Mouse (Mus musculus) midbrain, embryonic 11.5 days (tissue): ENCODE data around the gene AC170998.1. TPM values are rescaled to one million over a fixed set of nuclear protein-coding genes. Genes with fewer than 3 reads are reported as not detected.

Experiments
- ATAC-seq: fragments of 200-750 bp; cut with Nextera tagmentation; 2 replicates; pipeline ENCODE4 v1.8.0; 2017; ENCODE audit warnings: moderate TSS enrichment, moderate library complexity; ENCODE audit not compliant: low FRiP score
- DNase-seq: peaks from one replicate; pipeline ENCODE4 v3.0.0; 2015; ENCODE audit warnings: low spot score; ENCODE audit errors: missing footprints
- H3K27ac ChIP-seq: fragments of 300-500 bp; sonication (generic); 2 replicates; pipeline ENCODE4 v1.5.1; 2014; ENCODE audit warnings: low read depth, low read length
- H3K27me3 ChIP-seq: fragments of 300-500 bp; sonication (generic); 2 replicates; pipeline ENCODE4 v1.6.1; 2014; ENCODE audit warnings: mild to moderate bottlenecking, low read length, moderate library complexity, mixed read lengths; ENCODE audit not compliant: control insufficient read depth, insufficient read depth
- H3K36me3 ChIP-seq: fragments of 300-500 bp; sonication (generic); 2 replicates; pipeline ENCODE4 v1.6.1; 2014; ENCODE audit warnings: mild to moderate bottlenecking, low read length, moderate library complexity, mixed read lengths; ENCODE audit not compliant: control insufficient read depth, insufficient read depth
- H3K4me1 ChIP-seq: fragments of 300-500 bp; sonication (generic); 2 replicates; pipeline ENCODE4 v1.6.1; 2014; ENCODE audit warnings: low read length; ENCODE audit not compliant: control insufficient read depth, insufficient read depth
- H3K4me2 ChIP-seq: fragments of 300-500 bp; sonication (generic); 2 replicates; pipeline ENCODE4 v1.6.1; 2014; ENCODE audit warnings: mild to moderate bottlenecking, moderate library complexity
- H3K4me3 ChIP-seq: fragments of 300-500 bp; sonication (generic); 2 replicates; pipeline ENCODE4 v1.5.1; 2014; ENCODE audit warnings: low read depth, low read length
- H3K9ac ChIP-seq: fragments of 300-500 bp; sonication (generic); 2 replicates; pipeline ENCODE4 v1.6.1; 2014; ENCODE audit warnings: low read length
- H3K9me3 ChIP-seq: fragments of 300-500 bp; sonication (generic); 2 replicates; pipeline ENCODE4 v1.6.1; 2016; ENCODE audit warnings: low read length; ENCODE audit not compliant: control insufficient read depth
- WGBS: fragments of 180-500 bp; shearing (Covaris S2); extraction: QIAGEN DNeasy Blood & Tissue Kit; methylation state at CpG from one replicate; pipeline ENCODE4 v1.1.7; 2014; 5-methylcytosine and 5-hydroxymethylcytosine counted together
- polyA plus RNA-seq: library from polyadenylated mRNA; unstranded; fragments of >200 nt; fragmentation: Nextera tagmentation; extraction: Ambion mirVana; gene quantifications from 2 replicates; pipeline ENCODE4 v1.2.1, GENCODE M21; 2014

The AC170998.1 gene
- polyA plus RNA-seq, 1 experiment from 2014 or later: 0.78 TPM

DNA sequence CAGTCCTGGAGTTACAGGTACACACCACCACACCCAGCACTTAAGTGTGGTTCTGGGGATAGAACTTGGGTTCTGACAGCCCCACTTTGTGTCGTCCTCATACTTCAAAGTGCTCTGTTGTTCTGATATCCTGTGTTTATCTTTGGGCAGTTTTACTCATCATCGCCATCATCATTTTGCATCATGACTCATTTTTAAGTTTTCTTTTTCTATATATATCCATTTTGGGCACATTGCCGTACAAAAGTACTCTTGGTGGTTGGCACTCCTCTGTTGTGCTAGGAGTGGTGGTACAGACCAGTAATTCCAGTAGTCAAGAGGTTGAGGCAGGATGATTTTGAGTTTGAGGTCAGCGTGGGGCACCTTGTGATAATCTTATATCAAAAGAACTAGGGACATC lies 24.7 kb upstream of the AC170998.1 start:
- Histone ChIP-seq H3K27me3 (no peaks in the 10 kb centered on the region), H3K36me3 (no peaks in the 10 kb centered on the region), H3K4me3 (no peak overlapping the region), H3K27ac (no peak overlapping the region), H3K4me2 (no peak overlapping the region), H3K9ac (no peak overlapping the region), H3K9me3 (no peaks in the 10 kb centered on the region), H3K4me1 (peaks cover 4% of the 10 kb centered on the region; the same call in 1 of the 2 replicates)
- DNase-seq: no peak
- WGBS: 92% methylated on average over 4 of the region's 4 CpGs
- no peak for ATAC-seq

DNA sequence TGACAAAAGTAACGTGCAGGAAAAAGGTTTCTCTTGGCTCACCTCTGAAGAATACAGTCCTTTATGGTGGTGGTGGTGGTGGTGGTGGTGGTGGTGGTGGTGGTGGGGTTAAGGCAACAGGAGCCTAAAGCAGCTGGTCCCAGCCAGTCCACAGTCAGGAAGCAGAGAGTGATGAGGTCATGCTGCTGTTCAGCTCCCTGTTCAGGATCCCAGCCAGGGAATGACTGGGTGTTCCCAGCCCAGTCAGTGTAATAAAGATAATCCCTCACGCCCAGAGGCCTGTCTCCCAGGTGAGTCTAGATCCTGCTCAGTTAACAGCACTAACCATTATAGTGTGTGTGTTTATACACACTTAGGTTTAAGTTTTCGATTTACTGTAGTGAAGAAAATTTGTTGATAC lies 24.1 kb upstream of the AC170998.1 start:
- H3K9me3 ChIP-seq: no peaks in the 10 kb centered on the region
- no peak overlapping the region for H3K4me3 ChIP-seq
- WGBS: 90% methylated on average over 3 of the region's 3 CpGs
- H3K27ac ChIP-seq: no peak overlapping the region
- H3K4me1 ChIP-seq: peaks cover 4% of the 10 kb centered on the region; the same call in 1 of the 2 replicates
- no peak overlapping the region for H3K9ac ChIP-seq
- H3K36me3 ChIP-seq: no peaks in the 10 kb centered on the region
- ATAC-seq (no peak), DNase-seq (no peak)
- no peak overlapping the region for H3K4me2 ChIP-seq
- H3K27me3 ChIP-seq: no peaks in the 10 kb centered on the region

DNA sequence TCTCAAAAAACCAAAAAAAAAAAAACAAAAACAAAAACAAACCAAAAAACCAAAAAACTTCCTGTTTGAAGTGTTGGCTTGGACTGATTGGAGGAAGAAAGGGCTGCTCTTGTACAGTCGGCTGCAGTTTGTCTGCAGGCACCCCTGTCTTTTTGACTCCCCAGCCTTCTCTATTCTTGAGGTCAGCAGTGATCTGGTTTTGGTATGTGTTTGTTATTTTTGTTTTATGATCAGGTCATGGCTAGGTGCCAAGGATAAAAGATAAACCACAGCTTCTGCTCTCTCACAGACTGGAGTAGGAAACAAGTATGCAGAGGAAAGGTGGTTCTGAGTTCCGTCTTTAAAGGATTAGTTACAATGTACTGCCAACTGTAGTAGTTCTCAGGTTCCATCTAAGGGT lies 23.2 kb upstream of the AC170998.1 start:
- H3K27me3 ChIP-seq: no peaks in the 10 kb centered on the region
- no peak overlapping the region for H3K4me2 ChIP-seq
- no peak for DNase-seq
- H3K9me3 ChIP-seq: no peaks in the 10 kb centered on the region
- 88% methylated on average over 2 of the region's 2 CpGs for WGBS
- peaks cover 2% of the 10 kb centered on the region; the same call in 1 of the 2 replicates for H3K4me1 ChIP-seq
- H3K27ac ChIP-seq: no peak overlapping the region
- no peak for ATAC-seq
- no peak overlapping the region for H3K9ac ChIP-seq
- H3K4me3 ChIP-seq: no peak overlapping the region
- no peaks in the 10 kb centered on the region for H3K36me3 ChIP-seq

DNA sequence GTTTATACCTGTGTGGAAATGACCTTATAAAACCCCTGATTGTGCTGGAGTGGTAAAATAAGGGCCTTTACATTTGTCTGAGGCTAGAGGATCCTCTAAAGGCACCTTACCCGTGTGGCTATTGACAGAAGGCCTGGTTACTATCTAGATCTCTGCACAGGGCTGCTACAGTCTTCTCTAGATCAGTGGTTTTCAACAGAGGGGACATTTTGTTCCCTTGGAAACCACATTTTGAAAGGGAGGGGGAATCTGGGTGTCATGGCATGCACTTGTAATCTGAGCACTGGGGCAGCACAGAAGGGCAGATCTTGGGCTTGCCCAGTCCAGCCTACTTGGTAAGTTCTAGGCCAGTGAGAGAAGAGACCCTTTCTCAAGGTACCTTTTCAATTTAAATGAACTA lies 19.2 kb upstream of the AC170998.1 start:
- H3K27ac ChIP-seq: no peak overlapping the region
- no peaks in the 10 kb centered on the region; the same call in 1 of the 2 replicates for H3K4me1 ChIP-seq
- no peaks in the 10 kb centered on the region for H3K9me3 ChIP-seq
- no peak overlapping the region for H3K9ac ChIP-seq
- H3K4me3 ChIP-seq: no peak overlapping the region
- H3K4me2 ChIP-seq: no peak overlapping the region
- ATAC-seq: no peak
- 62% methylated on average over 1 of the region's 1 CpGs for WGBS
- H3K27me3 ChIP-seq: no peaks in the 10 kb centered on the region
- H3K36me3 ChIP-seq: no peaks in the 10 kb centered on the region
- no peak for DNase-seq

DNA sequence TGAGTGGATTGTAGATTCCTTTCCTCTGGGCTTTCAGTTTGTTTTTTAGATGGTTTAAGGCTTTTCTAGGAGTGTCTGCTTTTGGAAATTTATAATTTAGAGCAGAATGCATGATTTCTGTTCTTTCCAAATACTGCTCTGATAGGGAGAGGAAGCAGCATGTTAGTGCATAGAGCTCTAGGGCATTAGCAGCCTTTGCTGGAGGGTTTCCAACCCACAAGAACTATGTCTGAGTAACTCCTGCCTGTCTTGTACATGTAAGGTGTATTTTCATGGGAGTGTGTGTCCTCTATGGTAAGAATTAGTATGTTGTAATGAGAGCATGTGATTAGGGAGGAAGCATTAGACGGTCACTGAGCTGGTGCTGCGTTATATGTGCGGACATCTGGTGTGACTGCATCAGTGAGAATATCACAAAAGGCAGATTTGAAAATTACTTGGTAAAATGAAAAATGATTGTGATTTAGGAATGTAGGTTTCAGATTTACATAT lies 18.7 kb upstream of the AC170998.1 start:
- Histone ChIP-seq H3K4me2 (no peak overlapping the region), H3K27ac (no peak overlapping the region), H3K9ac (no peak overlapping the region), H3K27me3 (no peaks in the 10 kb centered on the region), H3K36me3 (no peaks in the 10 kb centered on the region), H3K4me3 (no peak overlapping the region), H3K9me3 (no peaks in the 10 kb centered on the region), H3K4me1 (no peaks in the 10 kb centered on the region; the same call in 1 of the 2 replicates)
- over 99% methylated on average over 3 of the region's 3 CpGs for WGBS
- ATAC-seq (no peak), DNase-seq (no peak)

DNA sequence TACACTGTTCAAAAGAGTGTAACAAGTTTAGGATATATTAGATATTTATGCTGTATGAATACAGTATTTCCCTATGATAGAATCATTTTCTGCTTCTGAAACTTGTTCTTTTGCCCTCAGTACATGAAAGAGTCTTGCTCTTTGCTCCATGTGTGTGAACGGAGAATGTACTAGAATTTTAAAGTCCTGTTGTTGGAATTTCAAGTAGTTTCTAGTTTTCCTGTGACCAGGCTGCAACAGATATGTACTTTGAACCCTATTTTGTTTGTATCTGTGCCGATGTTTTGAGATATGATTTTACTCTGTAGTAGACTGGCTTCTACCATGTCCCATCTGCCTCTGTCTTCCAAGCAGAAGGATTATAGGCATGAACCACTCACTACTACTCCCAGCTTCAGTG lies 18.1 kb upstream of the AC170998.1 start:
- Histone ChIP-seq H3K4me3 (no peak overlapping the region), H3K27me3 (no peaks in the 10 kb centered on the region), H3K4me1 (no peaks in the 10 kb centered on the region; the same call in 1 of the 2 replicates), H3K9ac (no peak overlapping the region), H3K4me2 (no peak overlapping the region), H3K36me3 (no peaks in the 10 kb centered on the region), H3K27ac (no peak overlapping the region), H3K9me3 (no peaks in the 10 kb centered on the region)
- 90% methylated on average over 2 of the region's 2 CpGs for WGBS
- DNase-seq: no peak
- no peak for ATAC-seq

DNA sequence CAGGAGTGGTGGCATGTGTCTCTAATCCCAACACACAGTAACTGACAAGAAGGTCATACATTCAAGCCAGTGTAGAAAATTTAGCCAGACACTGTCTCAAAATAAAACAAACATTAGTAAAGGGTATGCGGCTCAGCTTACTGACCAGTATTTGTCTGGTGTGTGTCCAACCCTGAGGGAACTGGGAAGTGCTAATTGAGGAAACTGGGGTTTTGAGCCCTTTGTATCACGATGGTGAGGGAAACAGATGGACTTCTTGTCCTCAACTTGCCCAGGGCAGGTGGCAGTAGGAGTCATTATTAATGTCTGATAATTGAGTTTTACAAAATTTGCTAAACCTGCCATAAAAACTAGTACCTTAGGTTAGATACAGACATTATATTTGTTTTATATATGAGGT lies 16.9 kb upstream of the AC170998.1 start:
- H3K4me1 ChIP-seq: no peaks in the 10 kb centered on the region; the same call in 1 of the 2 replicates
- no peak overlapping the region for H3K4me2 ChIP-seq
- no peak overlapping the region for H3K4me3 ChIP-seq
- ATAC-seq (no peak), DNase-seq (no peak)
- 64% methylated on average over 2 of the region's 2 CpGs for WGBS
- H3K9ac ChIP-seq: no peak overlapping the region
- no peaks in the 10 kb centered on the region for H3K36me3 ChIP-seq
- H3K9me3 ChIP-seq: no peaks in the 10 kb centered on the region
- no peak overlapping the region for H3K27ac ChIP-seq
- H3K27me3 ChIP-seq: no peaks in the 10 kb centered on the region

DNA sequence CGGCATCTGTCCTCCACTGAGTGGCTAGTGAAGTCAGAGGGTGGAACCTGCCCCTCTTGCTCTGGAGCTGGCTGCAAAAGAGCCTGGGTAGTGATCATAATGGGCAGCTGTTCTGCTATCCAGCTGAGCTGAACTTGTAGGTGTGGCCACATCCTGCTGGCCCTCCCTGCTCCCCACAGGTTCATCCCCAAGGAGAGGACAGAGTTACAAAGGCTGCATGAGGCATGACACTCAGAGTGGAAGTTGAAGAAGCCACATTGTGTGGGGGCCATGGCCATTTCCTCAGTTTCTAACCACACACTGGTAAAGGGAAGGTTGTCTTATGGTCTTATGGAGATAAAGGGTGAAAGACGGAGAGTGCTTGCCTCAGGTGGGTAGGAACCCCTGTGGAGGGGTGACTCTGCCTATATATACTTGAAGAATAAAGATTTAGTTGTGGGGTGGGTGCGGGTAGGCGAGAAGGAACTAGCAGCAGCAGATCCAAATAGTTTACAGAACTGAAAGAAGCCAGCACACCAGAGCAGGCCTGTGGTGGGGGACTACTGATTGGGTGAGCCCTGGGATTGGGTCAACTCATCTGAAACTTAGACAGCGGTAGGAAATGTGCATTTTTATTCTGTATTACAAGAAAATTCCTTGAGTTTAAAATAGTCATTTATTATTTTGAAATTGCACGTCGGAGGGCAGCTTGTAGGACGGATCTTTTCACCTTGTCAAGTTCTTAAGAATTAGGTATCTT lies 16.2 kb upstream of the AC170998.1 start:
- no peak overlapping the region for H3K27ac ChIP-seq
- H3K4me3 ChIP-seq: no peak overlapping the region
- H3K27me3 ChIP-seq: no peaks in the 10 kb centered on the region
- 93% methylated on average over 8 of the region's 8 CpGs for WGBS
- H3K36me3 ChIP-seq: no peaks in the 10 kb centered on the region
- ATAC-seq (no peak), DNase-seq (no peak)
- no peaks in the 10 kb centered on the region for H3K9me3 ChIP-seq
- no peaks in the 10 kb centered on the region; the same call in 1 of the 2 replicates for H3K4me1 ChIP-seq
- H3K9ac ChIP-seq: no peak overlapping the region
- H3K4me2 ChIP-seq: no peak overlapping the region

DNA sequence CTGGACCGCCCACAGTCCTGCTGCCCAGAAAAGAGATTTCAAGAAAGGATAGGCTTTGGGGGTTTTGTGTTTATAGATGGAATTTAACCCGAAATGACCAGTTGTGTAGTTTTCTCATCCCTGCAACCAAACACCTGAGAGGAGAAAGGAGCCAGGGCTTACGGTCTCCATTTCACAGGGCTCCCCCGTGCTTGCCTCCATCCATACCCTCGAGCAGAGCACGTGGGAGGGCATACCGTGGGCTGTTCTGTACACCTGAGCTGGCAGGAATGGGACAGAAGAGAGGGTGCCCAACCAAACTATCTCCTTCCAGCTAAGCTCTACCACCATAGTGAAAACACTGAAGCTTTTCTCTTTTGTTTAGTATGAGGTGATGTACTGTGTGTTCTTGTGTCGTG lies 15.6 kb upstream of the AC170998.1 start:
- 93% methylated on average over 8 of the region's 8 CpGs for WGBS
- no peaks in the 10 kb centered on the region for H3K9me3 ChIP-seq
- H3K27ac ChIP-seq: no peak overlapping the region
- H3K9ac ChIP-seq: no peak overlapping the region
- no peaks in the 10 kb centered on the region; the same call in 1 of the 2 replicates for H3K36me3 ChIP-seq
- no peaks in the 10 kb centered on the region; the same call in 1 of the 2 replicates for H3K4me1 ChIP-seq
- no peak overlapping the region for H3K4me3 ChIP-seq
- DNase-seq (no peak), ATAC-seq (no peak)
- no peak overlapping the region for H3K4me2 ChIP-seq
- no peaks in the 10 kb centered on the region for H3K27me3 ChIP-seq
